Mouse (Mus musculus) macrophage (primary cell): ENCODE data around the gene Cxcl2. TPM values are rescaled to one million over a fixed set of nuclear protein-coding genes. Genes with fewer than 3 reads are reported as not detected.

Experiments used
- H3K27ac ChIP-seq: fragments of 350-480 bp; formaldehyde crosslinking; 2 replicates; pipeline ENCODE4 v1.9.0; 2021
- H3K36me3 ChIP-seq: fragments of 350-480 bp; formaldehyde crosslinking; 2 replicates; pipeline ENCODE4 v1.9.0; 2021; ENCODE audit errors: inconsistent target
- H3K4me3 ChIP-seq: fragments of 350-480 bp; formaldehyde crosslinking; 2 replicates; pipeline ENCODE4 v1.9.0; 2021; ENCODE audit errors: inconsistent target
- H3K79me2 ChIP-seq: fragments of 350-480 bp; formaldehyde crosslinking; 2 replicates; pipeline ENCODE4 v1.9.0; 2021; ENCODE audit errors: inconsistent target
- WGBS: methylation state at CpG from one replicate; pipeline ENCODE4 v1.1.7; 2026; ENCODE audit warnings: inconsistent platforms; ENCODE audit not compliant: missing documents; 5-methylcytosine and 5-hydroxymethylcytosine counted together
- polyA plus RNA-seq: library from polyadenylated mRNA; stranded (reverse); fragments of 250-400 nt; gene quantifications from 3 replicates; pipeline ENCODE4 v1.2.4, GENCODE M21; 2018; ENCODE audit warnings: inconsistent platforms

Cxcl2 gene
- polyA plus RNA-seq, 1 experiment from 2014 or later: 8.1 TPM

DNA sequence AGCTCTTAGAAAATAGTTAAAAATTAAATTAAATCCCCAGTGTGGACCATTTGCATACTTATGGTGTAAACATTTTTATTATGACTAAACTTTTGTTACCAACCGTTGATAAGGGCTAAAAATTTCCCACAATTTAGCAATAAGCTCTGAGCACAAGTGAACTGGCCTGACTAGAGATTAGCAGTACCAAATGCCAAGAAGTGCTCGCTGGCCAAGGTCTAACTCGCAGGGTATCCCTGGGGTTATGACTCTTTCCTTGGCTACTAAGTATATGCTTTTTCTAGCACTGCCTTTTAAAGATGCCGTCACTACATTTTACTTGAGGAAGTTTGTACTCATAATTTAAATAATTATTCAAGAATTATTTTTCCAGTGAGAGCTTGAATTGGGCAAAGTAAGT lies 22.6 kb upstream of the Cxcl2 start:
- 90% methylated on average over 4 of the region's 4 CpGs for WGBS
- H3K27ac ChIP-seq: peak overlapping the region; percentile 72
- H3K79me2 ChIP-seq: no peaks in the 10 kb centered on the region
- H3K36me3 ChIP-seq: no peaks in the 10 kb centered on the region
- no peak overlapping the region for H3K4me3 ChIP-seq

DNA sequence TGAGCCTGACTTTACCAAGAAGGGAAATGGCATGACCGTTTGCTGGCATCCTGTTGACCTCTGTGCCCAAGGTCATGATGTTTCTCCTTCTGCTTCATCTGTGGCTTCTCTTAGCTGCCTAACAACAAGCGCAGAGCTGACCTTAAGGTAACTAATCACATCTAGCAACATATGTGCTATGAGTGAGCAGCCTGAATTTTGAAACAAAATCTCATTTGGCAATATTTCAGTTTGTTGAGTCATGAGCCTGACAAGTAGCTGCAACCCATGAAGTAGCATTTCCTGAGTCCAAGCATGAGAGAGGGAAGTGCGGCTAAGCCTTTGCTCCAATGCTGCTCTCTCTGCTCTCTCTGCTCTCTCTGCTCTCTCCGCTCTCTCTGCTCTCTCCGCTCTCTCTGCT lies 22.0 kb upstream of the Cxcl2 start:
- peak overlapping the region; percentile 72 for H3K27ac ChIP-seq
- 57% methylated on average over 5 of the region's 5 CpGs for WGBS
- H3K79me2 ChIP-seq: no peaks in the 10 kb centered on the region
- no peak overlapping the region for H3K4me3 ChIP-seq
- H3K36me3 ChIP-seq: no peaks in the 10 kb centered on the region

DNA sequence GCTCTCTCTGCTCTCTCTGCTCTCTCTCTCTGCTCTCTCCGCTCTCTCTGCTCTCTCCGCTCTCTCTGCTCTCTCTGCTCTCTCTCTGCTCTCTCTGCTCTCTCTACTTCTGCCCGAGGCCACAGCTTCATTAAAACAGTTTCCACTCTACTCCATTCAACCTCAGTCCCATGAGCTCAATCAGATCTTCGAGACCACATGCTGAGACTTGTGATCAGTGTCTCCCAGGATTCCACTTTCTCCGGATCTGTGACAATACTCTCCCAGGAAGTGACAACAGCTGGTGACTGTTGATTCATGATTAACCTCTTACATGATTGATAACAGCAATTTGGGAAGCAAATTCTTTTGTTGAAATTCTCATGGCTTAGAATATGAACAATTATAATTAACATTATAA lies 21.5 kb upstream of the Cxcl2 start:
- 96% methylated on average over 5 of the region's 5 CpGs for WGBS
- Histone ChIP-seq H3K27ac (peak overlapping the region; percentile 72), H3K4me3 (no peak overlapping the region), H3K79me2 (no peaks in the 10 kb centered on the region), H3K36me3 (no peaks in the 10 kb centered on the region)

DNA sequence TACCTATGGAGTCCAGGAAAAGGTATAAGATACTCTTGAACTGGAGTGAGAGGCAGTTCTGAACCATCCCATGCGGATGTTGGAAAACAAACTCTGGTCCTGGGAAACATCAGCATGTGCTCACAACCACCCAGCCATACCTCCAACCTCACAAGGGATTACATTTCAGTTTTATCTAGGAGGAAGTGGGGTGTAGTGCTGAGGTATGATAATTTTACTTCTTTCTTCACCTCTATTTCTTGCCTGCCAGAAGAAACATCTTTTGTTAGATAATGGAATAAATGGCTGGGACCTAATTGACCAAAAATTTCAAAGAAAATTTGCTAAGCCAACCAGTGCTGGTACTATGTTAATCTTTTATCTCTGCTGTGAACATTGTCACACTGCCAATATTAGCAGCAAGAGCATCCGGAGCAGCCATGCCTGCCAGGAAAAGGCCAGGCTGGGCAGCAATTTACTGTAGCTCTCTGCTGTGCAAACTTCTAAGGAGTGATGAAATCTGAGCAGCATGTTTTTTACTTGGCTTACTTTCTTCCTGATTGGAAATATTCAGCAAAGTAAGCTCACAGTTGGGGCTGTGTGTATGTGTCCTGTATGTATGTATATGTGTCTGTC lies 18.9 kb upstream of the Cxcl2 start:
- 60% methylated on average over 2 of the region's 2 CpGs for WGBS
- no peaks in the 10 kb centered on the region for H3K79me2 ChIP-seq
- H3K4me3 ChIP-seq: no peak overlapping the region
- H3K36me3 ChIP-seq: no peaks in the 10 kb centered on the region
- H3K27ac ChIP-seq: no peak overlapping the region

DNA sequence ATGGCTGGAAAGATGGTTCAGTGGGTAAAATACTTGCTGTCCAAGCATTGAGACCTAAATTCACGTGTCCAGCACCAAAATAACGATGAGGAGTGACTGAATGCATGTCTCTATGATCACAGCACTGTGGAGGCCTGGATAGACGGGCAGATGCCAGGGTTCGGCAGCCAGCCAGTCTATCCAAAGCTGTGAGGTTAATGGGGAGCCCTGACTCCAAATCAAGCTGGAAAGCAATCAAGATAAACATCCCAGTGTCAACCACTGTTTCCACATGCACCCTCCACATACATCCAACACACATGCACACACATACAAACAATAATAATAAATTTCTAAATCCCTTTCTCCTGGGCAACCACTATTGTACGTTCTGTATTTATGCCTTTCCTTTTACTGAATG lies 15.0 kb upstream of the Cxcl2 start:
- Histone ChIP-seq H3K36me3 (no peaks in the 10 kb centered on the region), H3K4me3 (no peak overlapping the region), H3K79me2 (no peaks in the 10 kb centered on the region), H3K27ac (no peak overlapping the region)
- 94% methylated on average over 5 of the region's 5 CpGs for WGBS

DNA sequence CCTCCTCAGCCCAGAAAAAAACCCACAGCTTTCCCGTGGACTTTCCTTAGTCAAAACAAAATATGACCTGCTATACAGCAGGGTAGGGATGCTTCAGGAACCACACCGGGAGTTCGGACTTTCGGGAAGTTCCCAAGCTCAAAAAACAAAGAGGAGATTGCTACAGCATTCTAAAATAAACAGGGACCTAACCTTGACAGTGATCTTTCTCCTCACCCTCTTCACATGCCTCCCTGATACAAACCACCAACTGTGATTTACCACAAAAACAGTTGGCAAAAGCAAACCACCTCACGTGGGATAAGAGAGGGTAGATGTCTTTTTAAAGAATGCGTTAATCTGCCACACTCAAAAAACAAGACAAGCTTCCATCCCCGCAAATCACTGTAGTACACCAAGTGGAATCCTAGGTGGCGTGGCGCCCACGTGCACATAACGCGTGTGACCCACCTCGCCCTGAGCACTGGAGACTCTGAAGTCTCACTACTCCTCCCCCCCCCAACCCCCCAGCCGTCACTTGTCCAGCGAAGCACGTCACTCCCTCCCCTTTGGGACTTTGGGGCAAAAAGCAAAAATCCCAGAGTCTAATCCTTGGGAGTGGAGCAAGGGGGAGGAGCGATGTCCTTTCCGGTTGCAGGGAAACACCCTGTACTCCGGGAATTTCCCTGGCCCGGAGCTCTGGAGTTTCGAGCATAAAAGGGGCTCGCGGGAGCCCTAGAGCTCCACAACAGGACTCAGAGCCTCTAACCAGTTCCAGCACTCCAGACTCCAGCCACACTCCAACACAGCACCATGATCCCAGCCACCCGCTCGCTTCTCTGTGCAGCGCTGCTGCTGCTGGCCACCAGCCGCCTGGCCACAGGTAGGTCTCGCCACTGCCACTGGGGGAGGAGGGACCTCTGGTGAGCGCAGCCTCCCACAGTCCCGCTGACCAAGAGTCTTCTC lies 12.9 kb upstream of the Cxcl2 start, which contains the start of gene Cxcl1:
Cxcl1 (plus strand) TSS at position 723 of the 945 bp plus-strand sequence.
- H3K79me2 ChIP-seq: no peaks in the 10 kb centered on the region
- no peak within 1 kb of the TSS for H3K27ac ChIP-seq
- 50% methylated on average over 30 of the region's 30 CpGs for WGBS
- no peaks in the 10 kb centered on the region for H3K36me3 ChIP-seq
- H3K4me3 ChIP-seq: peak within 1 kb of the TSS; percentile 3; the same call in 1 of the 2 replicates

DNA sequence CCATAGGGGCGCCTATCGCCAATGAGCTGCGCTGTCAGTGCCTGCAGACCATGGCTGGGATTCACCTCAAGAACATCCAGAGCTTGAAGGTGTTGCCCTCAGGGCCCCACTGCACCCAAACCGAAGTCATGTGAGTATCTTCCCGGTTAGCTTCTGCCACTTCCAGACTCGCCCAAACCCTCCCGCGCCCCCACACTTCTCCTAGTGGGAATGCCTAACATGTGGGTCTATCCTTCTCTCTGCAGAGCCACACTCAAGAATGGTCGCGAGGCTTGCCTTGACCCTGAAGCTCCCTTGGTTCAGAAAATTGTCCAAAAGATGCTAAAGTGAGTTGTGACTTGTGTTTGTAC lies 12.2 kb upstream of the Cxcl2 start:
- no peak overlapping the region for H3K4me3 ChIP-seq
- no peaks in the 10 kb centered on the region for H3K79me2 ChIP-seq
- WGBS: 77% methylated on average over 8 of the region's 10 CpGs
- H3K27ac ChIP-seq: no peak overlapping the region
- H3K36me3 ChIP-seq: no peaks in the 10 kb centered on the region

DNA sequence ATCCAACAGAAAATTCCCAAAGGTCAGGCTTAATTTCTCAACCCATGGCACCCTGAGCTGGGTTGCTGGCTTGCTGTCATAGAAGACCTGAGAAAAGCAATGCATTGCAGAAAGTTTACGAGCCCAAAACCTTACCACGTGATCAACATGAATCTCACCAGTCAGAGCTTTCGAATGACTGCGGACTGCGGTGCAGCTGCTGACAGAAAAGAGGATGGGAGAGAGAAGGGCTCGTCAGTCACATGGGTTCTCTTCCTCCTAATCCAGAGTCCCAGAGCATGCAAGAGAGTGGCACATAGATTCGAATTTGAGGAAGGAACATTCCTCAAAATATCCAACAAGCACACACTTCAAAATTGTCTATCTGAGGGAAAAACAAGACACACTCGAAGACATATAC lies 9.4 kb upstream of the Cxcl2 start:
- Histone ChIP-seq H3K27ac (no peak overlapping the region), H3K36me3 (no peaks in the 10 kb centered on the region), H3K79me2 (no peaks in the 10 kb centered on the region), H3K4me3 (no peak overlapping the region)
- 72% methylated on average over 8 of the region's 8 CpGs for WGBS

DNA sequence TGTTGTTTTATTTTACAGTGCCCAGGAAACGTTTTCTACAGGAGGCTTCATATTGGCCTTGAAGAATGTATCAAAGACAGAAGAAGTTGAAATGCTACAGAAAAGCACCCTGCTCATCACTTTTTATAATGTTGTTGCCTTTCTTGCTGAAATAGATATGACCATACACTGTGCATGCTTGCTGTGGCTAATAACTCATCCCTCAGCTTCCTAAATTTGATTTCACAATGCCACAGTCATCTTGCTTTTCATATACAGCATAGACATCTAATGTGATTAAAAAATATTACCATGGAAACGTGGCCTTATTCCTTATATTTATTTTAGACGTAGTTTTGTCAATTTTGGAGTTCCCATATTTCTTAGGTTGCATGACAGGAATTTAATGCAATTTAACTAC lies 6.2 kb upstream of the Cxcl2 start:
- Histone ChIP-seq H3K4me3 (no peak overlapping the region), H3K79me2 (no peaks in the 10 kb centered on the region), H3K36me3 (no peaks in the 10 kb centered on the region), H3K27ac (peak overlapping the region; percentile 87)
- 27% methylated on average over 3 of the region's 3 CpGs for WGBS

DNA sequence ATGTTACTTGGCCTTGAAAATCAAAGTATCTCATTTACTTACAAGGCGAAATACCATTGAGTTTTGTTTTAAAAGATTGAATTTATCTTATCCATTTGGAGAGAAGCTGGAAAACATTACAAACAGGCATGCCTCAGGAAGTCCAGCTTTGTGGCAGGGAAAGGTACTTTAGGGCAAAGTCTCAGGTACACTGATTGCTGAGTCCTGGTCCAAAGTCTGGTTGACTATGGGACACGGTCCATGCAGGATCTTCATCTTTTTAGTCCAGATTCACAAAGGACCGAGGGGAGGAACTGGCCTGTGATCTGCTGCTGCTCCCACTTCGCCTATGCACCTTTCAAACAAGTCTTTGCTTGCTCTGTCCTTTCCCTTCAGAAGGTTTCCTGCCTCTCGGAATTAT lies 4.4 kb upstream of the Cxcl2 start:
- Histone ChIP-seq H3K79me2 (no peaks in the 10 kb centered on the region), H3K36me3 (no peaks in the 10 kb centered on the region), H3K4me3 (no peak overlapping the region), H3K27ac (peak overlapping the region; percentile 87)
- 99% methylated on average over 5 of the region's 5 CpGs for WGBS

DNA sequence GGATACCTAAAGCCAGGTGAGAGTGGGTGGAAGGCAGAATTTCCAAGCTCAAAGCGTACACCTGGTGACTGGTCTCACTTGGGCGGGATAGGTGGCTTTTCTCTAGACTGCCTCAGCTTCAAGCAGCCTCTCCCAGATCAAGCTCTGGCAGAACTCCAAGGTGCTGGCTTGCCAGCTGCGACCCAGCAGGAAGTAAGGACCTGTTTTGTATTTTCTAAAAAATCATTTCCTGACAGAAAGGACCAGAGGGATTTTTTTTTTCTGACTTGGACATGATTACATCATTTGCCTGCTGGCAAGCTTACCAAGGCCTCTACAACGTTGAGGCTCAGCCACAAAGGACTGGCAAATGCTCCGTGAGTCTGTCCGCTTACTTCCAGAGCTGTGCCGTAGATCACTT lies 3.5 kb upstream of the Cxcl2 start:
- H3K36me3 ChIP-seq: no peaks in the 10 kb centered on the region
- no peak overlapping the region for H3K4me3 ChIP-seq
- no peaks in the 10 kb centered on the region for H3K79me2 ChIP-seq
- 31% methylated on average over 7 of the region's 7 CpGs for WGBS
- H3K27ac ChIP-seq: peak overlapping the region; percentile 87

DNA sequence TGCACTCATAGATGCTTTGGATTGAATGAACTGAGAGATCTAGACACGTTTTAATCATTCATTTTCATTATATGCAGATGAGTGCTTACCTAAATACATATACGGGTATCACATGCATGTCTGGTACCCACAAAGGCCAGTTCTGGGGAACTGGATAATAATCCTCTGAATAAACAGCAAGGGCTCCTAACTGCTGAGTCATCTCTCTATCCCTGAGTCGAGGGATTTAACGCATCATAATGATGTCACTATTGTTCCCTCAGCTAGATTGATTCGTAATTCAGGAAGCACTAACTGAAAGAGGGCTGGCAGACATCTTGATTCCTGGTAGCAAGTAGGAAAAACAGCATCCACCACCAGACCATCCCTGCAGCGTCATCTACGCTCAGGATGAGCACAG lies 3.0 kb upstream of the Cxcl2 start:
- Histone ChIP-seq H3K4me3 (no peak overlapping the region), H3K36me3 (no peaks in the 10 kb centered on the region), H3K79me2 (no peaks in the 10 kb centered on the region), H3K27ac (peak overlapping the region; percentile 87)
- WGBS: 64% methylated on average over 7 of the region's 7 CpGs

DNA sequence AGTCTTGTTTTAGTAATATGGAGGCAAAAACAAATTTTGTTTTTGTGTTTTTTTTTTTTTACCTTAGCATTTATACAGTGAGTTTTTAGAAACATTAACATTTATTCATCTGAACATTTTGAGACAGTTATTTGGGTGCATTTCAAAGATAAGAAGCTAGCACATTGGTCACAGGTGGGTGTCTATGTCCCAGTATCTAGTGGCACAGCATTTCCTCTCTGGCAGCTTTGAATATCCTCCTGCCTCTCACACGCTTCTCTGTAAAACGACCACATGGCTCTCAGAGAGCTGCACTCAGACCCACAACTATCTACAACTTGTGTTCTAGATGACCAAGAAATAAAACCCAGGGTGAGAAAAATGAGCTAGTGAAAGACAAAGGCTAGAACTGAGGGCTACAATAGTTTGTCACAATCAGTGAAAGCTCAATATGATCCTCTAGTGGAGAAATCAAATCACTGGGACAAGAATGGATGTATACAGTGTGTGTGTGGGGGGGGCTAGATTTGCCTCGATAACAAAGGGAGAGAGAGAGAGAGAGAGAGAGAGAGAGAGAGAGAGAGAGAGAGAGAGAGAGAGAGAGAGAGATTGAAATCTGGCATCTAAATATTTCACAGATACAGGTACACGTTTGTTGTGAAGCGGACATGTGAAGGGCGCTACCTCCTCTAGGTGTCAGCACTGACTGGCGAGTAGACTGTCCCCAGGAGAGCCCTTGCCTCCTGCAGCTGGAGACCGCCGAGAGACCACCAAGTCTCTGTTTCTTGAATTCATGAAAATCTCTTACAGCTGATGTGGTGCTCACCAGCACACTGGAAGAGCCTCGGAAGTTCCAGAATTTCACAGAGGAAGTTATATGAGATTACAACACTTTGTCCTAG lies 1.1 kb upstream of the Cxcl2 start:
- no peak overlapping the region for H3K27ac ChIP-seq
- 14% methylated on average over 10 of the region's 10 CpGs for whole genome bisulfite sequencing
- no peaks in the 10 kb centered on the region for H3K36me3 ChIP-seq
- H3K79me2 ChIP-seq: no peaks in the 10 kb centered on the region
- no peak overlapping the region for H3K4me3 ChIP-seq

DNA sequence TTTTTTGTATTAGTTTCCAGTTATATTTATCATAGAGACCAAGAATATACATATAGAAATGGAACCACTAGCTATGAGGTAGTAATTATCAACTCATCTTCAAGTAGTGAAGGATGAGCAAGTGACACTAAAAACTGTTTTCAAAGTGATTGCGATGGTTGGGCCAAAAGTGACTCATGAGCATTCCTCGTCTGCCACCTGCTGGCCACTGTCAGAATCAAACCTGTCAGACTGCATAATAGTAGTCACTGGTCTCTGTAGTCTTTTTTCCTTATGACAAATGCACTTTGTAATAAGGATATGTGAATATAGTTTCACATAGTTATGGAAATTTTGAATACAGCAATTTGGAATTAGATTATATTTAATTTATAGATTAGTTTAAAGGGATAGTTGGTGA lies 5.3 kb downstream of the Cxcl2 start:
- WGBS: 0% methylated on average over 2 of the region's 2 CpGs
- no peak overlapping the region for H3K4me3 ChIP-seq
- H3K79me2 ChIP-seq: no peaks in the 10 kb centered on the region
- no peak overlapping the region for H3K27ac ChIP-seq
- no peaks in the 10 kb centered on the region for H3K36me3 ChIP-seq

DNA sequence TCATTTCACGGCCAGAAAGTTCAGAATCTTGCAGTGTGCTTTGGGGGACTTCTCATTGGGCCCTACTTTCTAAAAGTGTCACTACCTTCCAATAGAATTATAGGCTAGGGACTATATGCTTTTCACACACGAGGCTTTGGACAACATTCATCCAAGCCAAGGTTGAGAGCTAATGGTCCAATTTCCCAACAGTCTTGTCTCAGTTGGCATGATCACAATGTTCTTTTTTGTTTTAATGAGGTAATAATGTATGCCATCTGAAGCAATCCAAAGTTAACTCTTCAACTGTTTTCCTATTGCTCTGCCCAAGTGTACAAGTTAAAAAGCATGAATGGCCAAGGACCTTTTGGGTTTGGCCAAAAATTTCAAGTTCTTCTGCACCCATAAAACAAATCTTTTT lies 15.8 kb downstream of the Cxcl2 start:
- Histone ChIP-seq H3K79me2 (no peaks in the 10 kb centered on the region), H3K4me3 (no peak overlapping the region), H3K36me3 (no peaks in the 10 kb centered on the region), H3K27ac (no peak overlapping the region)
- WGBS: 92% methylated on average over 2 of the region's 2 CpGs
